Mouse (Mus musculus): ENCODE measurements around the gene Tet3. TPM values are rescaled to one million over a fixed set of nuclear protein-coding genes. Genes with fewer than 3 reads are reported as not detected.
A peak's percentile ranks its signal among the peaks of the same experiment; 100 is the strongest.

Gene Tet3
- polyA plus RNA-seq, 1 experiment from 2014 or later, result 40.1 TPM

DNA sequence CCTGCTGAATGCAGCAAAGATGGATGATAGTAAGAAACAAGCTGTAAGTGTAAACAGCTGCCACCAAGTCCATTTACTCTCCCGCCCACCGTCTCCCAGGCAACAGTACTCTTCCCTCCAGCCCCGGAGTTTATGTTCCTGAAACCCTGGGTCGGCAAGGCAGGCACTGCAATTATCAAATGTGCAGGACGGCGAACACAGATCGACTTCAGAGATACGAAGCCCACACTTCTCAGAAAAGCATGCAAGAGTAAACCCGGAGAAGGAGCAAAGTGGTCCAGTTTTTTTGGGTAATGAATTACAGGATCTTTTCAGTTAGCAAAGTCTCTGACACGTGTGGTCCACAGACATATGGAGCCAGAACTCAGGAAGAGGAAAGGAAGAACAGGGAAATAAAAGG, 142.9 kb downstream of the Tet3 start:
- Histone ChIP-seq H3K9me3 (ENCODE audit: control insufficient read depth, low read length) (no peaks in the 10 kb centered on the region), H3K4me1 (replicated peaks; ENCODE audit: control insufficient read depth, insufficient read depth, low read length) (peaks cover 15% of the 10 kb centered on the region; the same call in 1 of the 2 replicates), H3K27ac (ENCODE audit: low read depth) (no peak overlapping the region), H3K9ac (ENCODE audit: low read length) (peak overlapping the region; percentile 10), H3K4me2 (ENCODE audit: low read length) (peak overlapping the region; percentile 68), H3K27me3 (replicated peaks; ENCODE audit: control insufficient read depth, insufficient read depth, low read length) (no peaks in the 10 kb centered on the region), H3K36me3 (ENCODE audit: control insufficient read depth, insufficient read depth, low read length) (peaks cover 15% of the 10 kb centered on the region), H3K4me3 (ENCODE audit: low read depth, low read length) (peak overlapping the region; percentile 78)
- 3% methylated on average over 10 of the region's 10 CpGs for WGBS
- ATAC-seq (replicated peaks; ENCODE audit: low FRiP score, low TSS enrichment, low read depth), result no peak
- DNase-seq (ENCODE audit: low spot score), result no peak

DNA sequence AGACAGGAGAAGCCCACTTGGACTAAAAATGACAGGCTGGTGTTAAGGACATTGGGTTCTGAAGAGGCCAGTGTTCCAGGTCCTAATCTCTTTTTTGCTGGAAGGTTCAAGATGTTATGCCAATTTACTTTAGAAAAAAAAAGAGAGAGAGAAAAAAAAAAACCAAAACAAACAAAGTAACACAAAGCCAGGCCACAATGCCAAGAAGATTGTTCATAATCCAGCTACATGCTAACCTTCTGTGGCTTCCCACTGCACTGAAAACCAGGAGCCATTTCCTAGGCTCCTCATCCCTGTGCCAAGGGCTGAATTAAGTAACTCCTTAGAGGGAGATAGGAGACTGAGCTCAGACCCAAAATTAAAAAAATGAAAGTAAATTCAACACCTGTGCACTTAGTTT, 143.6 kb downstream of the Tet3 start:
- H3K9ac ChIP-seq (ENCODE audit: low read length), result no peak overlapping the region
- no peak overlapping the region for H3K4me2 ChIP-seq (ENCODE audit: low read length)
- H3K4me1 ChIP-seq (replicated peaks; ENCODE audit: control insufficient read depth, insufficient read depth, low read length), result peaks cover 15% of the 10 kb centered on the region; the same call in 1 of the 2 replicates
- ATAC-seq (replicated peaks; ENCODE audit: low FRiP score, low TSS enrichment, low read depth), result no peak
- H3K27ac ChIP-seq (ENCODE audit: low read depth), result no peak overlapping the region
- H3K9me3 ChIP-seq (ENCODE audit: control insufficient read depth, low read length), result no peaks in the 10 kb centered on the region
- DNase-seq (ENCODE audit: low spot score), result no peak
- H3K4me3 ChIP-seq (ENCODE audit: low read depth, low read length), result no peak overlapping the region
- peaks cover 22% of the 10 kb centered on the region for H3K36me3 ChIP-seq (ENCODE audit: control insufficient read depth, insufficient read depth, low read length)
- H3K27me3 ChIP-seq (replicated peaks; ENCODE audit: control insufficient read depth, insufficient read depth, low read length), result no peaks in the 10 kb centered on the region

DNA sequence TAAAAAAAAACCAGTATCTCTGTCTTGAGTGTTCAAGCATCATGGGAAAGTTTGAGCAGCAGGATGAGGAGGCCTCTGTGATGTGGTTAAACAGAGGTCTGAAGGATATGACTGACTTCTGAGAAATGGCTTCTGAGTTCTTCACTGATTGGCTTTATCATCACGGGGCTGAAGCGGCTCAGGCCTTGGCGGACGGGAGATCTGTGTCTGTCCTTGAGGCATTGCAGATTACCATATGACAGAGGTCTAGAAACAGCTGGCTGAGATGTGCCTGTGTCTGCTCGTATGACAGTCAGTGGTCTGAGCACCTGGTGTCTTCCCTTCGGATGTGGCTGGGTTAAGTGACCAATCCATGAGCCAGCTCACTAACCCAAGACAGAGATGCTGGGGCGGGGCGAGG, 146.4 kb downstream of the Tet3 start:
- WGBS, result 84% methylated on average over 8 of the region's 8 CpGs
- H3K36me3 ChIP-seq (ENCODE audit: control insufficient read depth, insufficient read depth, low read length), result peaks cover 42% of the 10 kb centered on the region
- ATAC-seq (replicated peaks; ENCODE audit: low FRiP score, low TSS enrichment, low read depth), result no peak
- H3K27me3 ChIP-seq (replicated peaks; ENCODE audit: control insufficient read depth, insufficient read depth, low read length), result no peaks in the 10 kb centered on the region
- H3K9me3 ChIP-seq (ENCODE audit: control insufficient read depth, low read length), result no peaks in the 10 kb centered on the region
- H3K4me2 ChIP-seq (ENCODE audit: low read length), result no peak overlapping the region
- H3K27ac ChIP-seq (ENCODE audit: low read depth), result no peak overlapping the region
- peaks cover 15% of the 10 kb centered on the region; the same call in 1 of the 2 replicates for H3K4me1 ChIP-seq (replicated peaks; ENCODE audit: control insufficient read depth, insufficient read depth, low read length)
- no peak overlapping the region for H3K4me3 ChIP-seq (ENCODE audit: low read depth, low read length)
- no peak overlapping the region for H3K9ac ChIP-seq (ENCODE audit: low read length)
- DNase-seq (ENCODE audit: low spot score), result no peak

Small RNA genes within 50 kb of the gene (microRNA-seq; reads per million reads assigned to microRNA genes)
- gene Mir6374, result not detected

Other genes with a start within 250 kb of the Tet3 start
- 0.17 and 0.46 TPM in 2 replicates for gene Slc4a5, start 239.3 kb downstream of the Tet3 start, polyA plus RNA-seq (2014; fragmentation: Nextera tagmentation; extraction: Ambion mirVana)
- gene Mthfd2, start 133.2 kb downstream of the Tet3 start, polyA plus RNA-seq (2014; fragmentation: Nextera tagmentation; extraction: Ambion mirVana), result 36.0 and 37.4 TPM in 2 replicates
- 74.8 and 76.4 TPM in 2 replicates for gene Mob1a, start 133.1 kb downstream of the Tet3 start, polyA plus RNA-seq (2014; fragmentation: Nextera tagmentation; extraction: Ambion mirVana)
- gene Bola3, start 109.9 kb downstream of the Tet3 start, polyA plus RNA-seq (2014; fragmentation: Nextera tagmentation; extraction: Ambion mirVana), result 144 and 155 TPM in 2 replicates
- gene Dguok, start 47.9 kb upstream of the Tet3 start, polyA plus RNA-seq (2014; fragmentation: Nextera tagmentation; extraction: Ambion mirVana), result 70.0 and 89.6 TPM in 2 replicates
- 1,357 and 1,367 TPM in 2 replicates for gene Actg2, start 77.2 kb upstream of the Tet3 start, polyA plus RNA-seq (2014; fragmentation: Nextera tagmentation; extraction: Ambion mirVana)
- gene Stambp, start 113.6 kb upstream of the Tet3 start, polyA plus RNA-seq (2014; fragmentation: Nextera tagmentation; extraction: Ambion mirVana), result 23.8 and 26.0 TPM in 2 replicates
- not detected in 2 replicates for gene Clec4f, start 197.1 kb upstream of the Tet3 start, polyA plus RNA-seq (2014; fragmentation: Nextera tagmentation; extraction: Ambion mirVana)
- not detected in 2 replicates for gene Cd207, start 218.8 kb upstream of the Tet3 start, polyA plus RNA-seq (2014; fragmentation: Nextera tagmentation; extraction: Ambion mirVana)

Measured in intestine, embryonic 14.5 days (tissue).